Mouse (Mus musculus) CD8-positive naive resting alpha-beta T cell, adult 57 days (primary cell): ENCODE results near the gene Purb. TPM values are rescaled to one million over a fixed set of nuclear protein-coding genes. Genes with fewer than 3 reads are reported as not detected.

Experiments used
- total RNA-seq: library from RNA; stranded (reverse); gene quantifications from one replicate; pipeline ENCODE4 v1.2.4, GENCODE M21; 2023

Gene Purb
- 59.2 TPM for total RNA-seq

DNA sequence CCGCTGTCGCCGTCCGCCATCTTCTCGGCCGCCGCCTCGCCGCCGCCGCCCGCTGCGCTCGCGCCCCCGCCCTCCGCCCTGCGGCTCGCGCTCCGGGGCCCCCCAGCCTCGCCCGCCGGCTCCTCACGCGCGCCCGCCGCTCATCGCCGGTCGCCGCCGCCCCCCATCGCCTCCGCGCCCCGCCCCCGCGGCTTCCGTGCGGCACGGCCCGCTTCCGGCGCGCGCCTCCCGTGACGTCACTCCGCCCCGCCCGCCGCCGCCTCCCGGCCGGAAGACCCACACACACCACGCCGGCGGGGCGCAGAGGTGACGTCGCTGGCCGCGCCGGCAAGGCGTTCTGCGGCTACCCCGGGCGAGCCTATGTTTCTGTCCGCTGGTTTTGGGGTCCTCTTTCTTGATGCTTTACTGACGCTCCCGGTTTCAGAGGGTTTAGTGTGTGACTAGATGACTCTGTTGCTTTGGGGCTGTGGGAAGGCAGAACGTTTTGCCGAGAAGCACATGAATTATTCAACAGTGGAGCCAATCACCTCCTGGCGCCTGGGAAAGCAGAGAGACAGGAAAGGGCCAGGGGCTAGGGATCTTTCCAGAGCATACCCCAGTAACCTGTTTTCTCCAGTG, at the start of gene Purb:
Gene Purb, minus strand, starts transcription at position 51 of the 618 bp plus-strand sequence.

DNA sequence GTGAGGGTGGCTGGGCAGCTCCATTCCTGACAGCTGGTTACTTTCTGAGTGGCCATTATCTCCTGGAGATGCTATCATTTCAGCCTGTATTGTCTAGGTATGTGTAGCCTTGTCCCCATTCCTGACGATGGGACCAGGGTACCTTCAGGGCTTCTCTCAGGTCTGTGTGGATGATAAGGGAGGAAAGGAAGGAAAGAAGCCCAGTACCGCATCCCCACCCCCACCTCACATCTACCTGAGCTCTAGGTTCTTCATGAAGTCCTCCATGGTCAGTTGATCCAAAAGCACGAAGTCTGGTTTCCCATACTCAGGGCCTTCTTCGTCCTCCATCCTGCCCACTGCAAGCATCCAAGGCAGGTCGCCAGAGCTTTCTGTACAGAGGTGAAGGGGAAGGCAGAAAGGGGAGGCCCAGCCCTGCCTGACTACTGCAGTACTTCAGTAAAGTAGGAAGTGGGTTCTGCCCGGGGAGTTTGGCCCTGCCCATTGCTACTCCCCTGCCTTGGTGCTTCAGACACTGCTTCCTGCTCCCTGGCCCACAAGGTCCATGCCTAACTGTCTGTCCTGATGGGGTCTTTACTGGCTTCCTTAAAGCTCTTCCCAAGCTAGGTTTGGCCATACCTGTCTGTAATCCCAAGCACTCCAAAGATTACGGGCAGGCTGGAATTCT, 44.9 kb upstream of the Purb start, which contains the start of gene Myo1g:
Gene Myo1g, minus strand, starts transcription at position 459 of the 667 bp plus-strand sequence.

DNA sequence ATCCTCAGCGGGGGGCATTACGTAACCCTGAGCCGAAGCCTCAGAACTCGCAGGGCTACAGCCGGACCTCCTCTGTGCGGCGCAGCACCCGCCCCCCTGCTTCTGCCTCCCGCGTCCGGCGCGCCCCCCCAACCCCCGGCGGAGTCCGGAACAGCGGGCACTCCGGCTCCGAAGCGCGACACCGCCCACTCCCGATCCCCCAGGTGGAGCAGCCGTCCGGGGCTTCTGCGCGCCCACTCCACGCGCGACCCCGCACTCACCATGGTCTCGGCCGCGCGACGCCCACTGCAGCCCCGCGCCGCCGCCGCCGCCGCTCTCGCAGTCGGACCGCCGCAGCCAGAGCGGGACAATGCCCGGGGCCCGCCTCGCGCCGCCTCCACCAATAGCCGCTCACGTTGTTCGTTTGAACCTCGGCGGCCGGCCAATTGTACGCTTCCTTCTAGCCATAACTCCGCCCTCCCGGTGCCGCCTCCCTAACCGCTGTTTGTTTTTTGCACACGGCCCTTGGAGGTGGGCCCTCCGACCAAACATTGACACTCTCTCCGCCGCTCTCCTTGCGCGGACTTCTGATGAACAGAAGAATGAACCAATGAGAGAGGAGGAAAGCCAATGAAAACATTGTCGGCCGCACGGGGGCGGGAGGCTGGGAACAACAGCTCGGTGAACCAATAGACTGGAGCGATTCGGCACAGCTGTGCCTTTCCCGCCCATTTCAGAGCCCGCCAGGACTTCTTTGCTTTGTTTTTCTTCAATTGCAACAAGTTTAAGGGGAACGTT, 31.5 kb downstream of the Purb start, which contains the start of gene H2afv:
Gene H2afv, minus strand, starts transcription at position 367 of the 777 bp plus-strand sequence.

Other genes with a start within 250 kb of the Purb start
- gene Npc1l1, start 245.8 kb downstream of the Purb start, total RNA-seq, result not detected
- gene Ddx56, start 208.1 kb downstream of the Purb start, total RNA-seq, result 68.0 TPM
- 30.5 TPM for gene Tmed4, start 201.0 kb downstream of the Purb start, total RNA-seq
- gene Ogdh, start 184.3 kb downstream of the Purb start, total RNA-seq, result 155 TPM
- gene Zmiz2, start 86.8 kb downstream of the Purb start, total RNA-seq, result 104 TPM
- gene Ppia, start 60.5 kb downstream of the Purb start, total RNA-seq, result 1,275 TPM
- gene H2afv, start 31.5 kb downstream of the Purb start, total RNA-seq, result 52.0 TPM
- gene Myo1g, start 45.0 kb upstream of the Purb start, total RNA-seq, result 179 TPM
- gene Ccm2, start 71.0 kb upstream of the Purb start, total RNA-seq, result 270 TPM
- gene Nacad, start 130.1 kb upstream of the Purb start, total RNA-seq, result 0.28 TPM
- gene Tbrg4, start 150.2 kb upstream of the Purb start, total RNA-seq, result 140 TPM
- gene Wap, start 162.7 kb upstream of the Purb start, total RNA-seq, result not detected
- gene Ramp3, start 182.6 kb upstream of the Purb start, total RNA-seq, result 9.8 TPM